Mouse (Mus musculus) midbrain, embryonic 12.5 days (tissue): Measurements from ENCODE around the gene Scin. TPM values are rescaled to one million over a fixed set of nuclear protein-coding genes. Genes with fewer than 3 reads are reported as not detected.
A peak's percentile ranks its signal among the peaks of the same experiment; 100 is the strongest.

ENCODE experiments used
- ATAC-seq: fragments of 200-750 bp; cut with Nextera tagmentation; 2 replicates; pipeline ENCODE4 v1.8.0; 2017; ENCODE audit warnings: low read depth, moderate TSS enrichment, moderate library complexity; ENCODE audit not compliant: low FRiP score
- H3K27ac ChIP-seq: fragments of 300-500 bp; sonication (generic); replicated peaks from 2 replicates; pipeline ENCODE4 v1.5.1; 2016; ENCODE audit warnings: mild to moderate bottlenecking
- H3K27me3 ChIP-seq: fragments of 300-500 bp; sonication (generic); 2 replicates; pipeline ENCODE4 v1.6.1; 2016; ENCODE audit warnings: mild to moderate bottlenecking
- H3K36me3 ChIP-seq: fragments of 300-500 bp; sonication (generic); 2 replicates; pipeline ENCODE4 v1.6.1; 2016
- H3K4me1 ChIP-seq: fragments of 300-500 bp; sonication (generic); 2 replicates; pipeline ENCODE4 v1.6.1; 2016
- H3K4me2 ChIP-seq: fragments of 300-500 bp; sonication (generic); replicated peaks from 2 replicates; pipeline ENCODE4 v1.6.1; 2016; ENCODE audit warnings: mild to moderate bottlenecking, moderate library complexity
- H3K4me3 ChIP-seq: fragments of 300-500 bp; sonication (generic); 2 replicates; pipeline ENCODE4 v1.5.1; 2016; ENCODE audit warnings: mild to moderate bottlenecking
- H3K9ac ChIP-seq: fragments of 300-500 bp; sonication (generic); replicated peaks from 2 replicates; pipeline ENCODE4 v1.6.1; 2016; ENCODE audit warnings: mild to moderate bottlenecking, moderate library complexity
- H3K9me3 ChIP-seq: fragments of 300-500 bp; sonication (generic); 2 replicates; pipeline ENCODE4 v1.6.1; 2016; ENCODE audit warnings: mild to moderate bottlenecking
- WGBS: fragments of 180-500 bp; shearing (Covaris S2); methylation state at CpG from one replicate; pipeline ENCODE4 v1.1.7; 2016; 5-methylcytosine and 5-hydroxymethylcytosine counted together
- polyA plus RNA-seq: library from polyadenylated mRNA; unstranded; fragments of >200 nt; fragmentation: Nextera tagmentation; extraction: Ambion mirVana; gene quantifications from 2 replicates; pipeline ENCODE4 v1.2.1, GENCODE M21; 2016

The Scin gene
- polyA plus RNA-seq, 1 experiment from 2014 or later, result 0.09 TPM

DNA sequence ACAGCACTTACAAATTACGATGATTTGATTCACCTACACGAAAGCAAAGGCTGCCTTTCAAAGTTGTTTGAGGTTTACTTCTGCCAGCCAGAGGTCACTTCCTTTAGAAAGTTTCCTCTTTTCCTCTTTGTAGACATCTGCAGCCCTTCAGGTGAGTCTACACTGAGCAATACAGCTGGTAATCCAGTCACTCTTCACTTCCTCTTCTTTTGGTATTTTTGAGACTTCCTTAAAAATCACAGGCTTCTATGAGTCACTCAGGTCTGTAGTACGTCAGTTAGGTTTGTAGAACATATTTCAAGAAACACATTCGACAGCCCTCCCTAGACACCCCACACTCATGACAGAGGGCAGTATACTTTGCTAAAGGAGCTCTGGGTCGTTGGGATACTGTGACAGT is 6.7 kb upstream of the Scin start:
- no peak overlapping the region for H3K9ac ChIP-seq
- H3K4me1 ChIP-seq, result no peaks in the 10 kb centered on the region
- WGBS, result 80% methylated on average over 5 of the region's 5 CpGs
- no peak overlapping the region for H3K27ac ChIP-seq
- no peaks in the 10 kb centered on the region for H3K36me3 ChIP-seq
- ATAC-seq, result no peak
- no peaks in the 10 kb centered on the region for H3K27me3 ChIP-seq
- H3K4me3 ChIP-seq, result no peak overlapping the region
- no peak overlapping the region for H3K4me2 ChIP-seq
- no peaks in the 10 kb centered on the region for H3K9me3 ChIP-seq

- peaks cover under 1% of the 10 kb centered on the region; the same call in 1 of the 2 replicates for H3K27me3 ChIP-seq
- no peak overlapping the region for H3K4me3 ChIP-seq
- no peak overlapping the region for H3K9ac ChIP-seq
- H3K36me3 ChIP-seq, result no peaks in the 10 kb centered on the region
- 88% methylated on average over 8 of the region's 8 CpGs for WGBS
- ATAC-seq, result no peak
- H3K9me3 ChIP-seq, result no peaks in the 10 kb centered on the region
- no peak overlapping the region for H3K27ac ChIP-seq
- H3K4me2 ChIP-seq, result no peak overlapping the region
- H3K4me1 ChIP-seq, result no peaks in the 10 kb centered on the region
These were observed 5.6 kb upstream of the Scin start for GRCm38 (mm10) chr12:40139484-40140245.

GRCm38 (mm10) chr12:40134529-40134928 is 501 bp upstream of the Scin start:
- Histone ChIP-seq H3K36me3 (no peaks in the 10 kb centered on the region), H3K9ac (no peak overlapping the region), H3K9me3 (no peaks in the 10 kb centered on the region), H3K4me1 (peaks cover 11% of the 10 kb centered on the region), H3K27me3 (peaks cover 30% of the 10 kb centered on the region), H3K4me3 (peak overlapping the region; percentile 45), H3K27ac (no peak overlapping the region), H3K4me2 (peak overlapping the region; percentile 81)
- 48% methylated on average over 11 of the region's 11 CpGs for WGBS
- ATAC-seq, result no peak

GRCm38 (mm10) chr12:40133194-40133572 is 845 bp downstream of the Scin start:
- peak overlapping the region; percentile 81 for H3K4me2 ChIP-seq
- peak overlapping the region; percentile 45 for H3K4me3 ChIP-seq
- no peaks in the 10 kb centered on the region for H3K36me3 ChIP-seq
- peaks cover 30% of the 10 kb centered on the region for H3K27me3 ChIP-seq
- H3K4me1 ChIP-seq, result peaks cover 11% of the 10 kb centered on the region
- WGBS, result 18% methylated on average over 10 of the region's 10 CpGs
- no peak for ATAC-seq
- H3K9me3 ChIP-seq, result no peaks in the 10 kb centered on the region
- no peak overlapping the region for H3K27ac ChIP-seq
- H3K9ac ChIP-seq, result no peak overlapping the region

- Histone ChIP-seq H3K9me3 (no peaks in the 10 kb centered on the region), H3K36me3 (no peaks in the 10 kb centered on the region), H3K27me3 (no peaks in the 10 kb centered on the region), H3K27ac (no peak overlapping the region), H3K4me3 (no peak overlapping the region), H3K9ac (no peak overlapping the region), H3K4me1 (no peaks in the 10 kb centered on the region), H3K4me2 (no peak overlapping the region)
- no peak for ATAC-seq
- 86% methylated on average over 2 of the region's 2 CpGs for WGBS
These were observed 15.2 kb downstream of the Scin start for GRCm38 (mm10) chr12:40118872-40119271.

GRCm38 (mm10) chr12:40117045-40117444 is 17.0 kb downstream of the Scin start:
- Histone ChIP-seq H3K4me2 (no peak overlapping the region), H3K4me3 (no peak overlapping the region), H3K27me3 (no peaks in the 10 kb centered on the region), H3K36me3 (no peaks in the 10 kb centered on the region), H3K9ac (no peak overlapping the region), H3K9me3 (no peaks in the 10 kb centered on the region), H3K27ac (no peak overlapping the region), H3K4me1 (no peaks in the 10 kb centered on the region)
- 89% methylated on average over 6 of the region's 6 CpGs for WGBS
- ATAC-seq, result no peak

DNA sequence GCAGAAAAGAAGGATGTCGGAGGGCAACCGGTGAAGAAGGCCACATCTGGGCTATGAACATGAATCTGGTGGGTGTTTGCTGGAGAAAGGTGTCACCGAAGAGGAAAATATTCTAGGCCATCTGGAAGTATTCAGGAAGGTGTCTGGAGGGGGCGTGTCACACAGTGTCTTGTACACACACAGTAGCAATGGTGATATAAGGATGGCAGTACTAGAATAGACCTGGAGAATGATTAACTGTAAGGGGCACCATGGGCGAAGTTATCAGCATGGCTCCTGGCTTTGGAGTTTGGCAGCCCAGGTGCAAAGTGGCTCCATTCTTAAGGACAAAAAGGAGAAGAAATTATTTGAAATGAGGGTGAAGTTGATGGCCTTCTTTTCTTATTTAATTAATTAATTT is 17.8 kb downstream of the Scin start:
- WGBS, result 88% methylated on average over 5 of the region's 5 CpGs

DNA sequence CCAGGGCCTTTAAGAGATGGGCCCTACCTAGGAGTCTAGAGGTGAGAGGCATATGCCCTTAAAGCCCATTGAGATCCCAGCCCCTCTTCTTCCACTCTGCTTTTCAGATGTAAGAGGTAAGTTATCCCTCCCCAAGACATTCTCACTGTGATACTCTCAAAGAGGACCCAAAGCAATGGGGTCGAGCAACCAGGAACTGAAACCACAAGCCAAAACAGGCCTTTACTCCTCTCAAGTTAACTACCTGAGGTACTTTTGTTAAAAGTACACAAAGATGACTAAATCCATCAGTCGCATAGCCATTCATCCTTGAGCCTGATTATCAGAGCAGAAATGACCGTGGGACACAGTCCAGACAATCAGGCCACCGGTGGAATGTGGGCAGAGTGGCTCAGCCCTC is 19.1 kb downstream of the Scin start:
- H3K27me3 ChIP-seq, result no peaks in the 10 kb centered on the region
- H3K4me1 ChIP-seq, result no peaks in the 10 kb centered on the region
- no peak for ATAC-seq
- H3K4me2 ChIP-seq, result no peak overlapping the region
- no peak overlapping the region for H3K27ac ChIP-seq
- WGBS, result 88% methylated on average over 4 of the region's 4 CpGs
- no peaks in the 10 kb centered on the region for H3K36me3 ChIP-seq
- no peak overlapping the region for H3K4me3 ChIP-seq
- H3K9me3 ChIP-seq, result no peaks in the 10 kb centered on the region
- H3K9ac ChIP-seq, result no peak overlapping the region

More for the DNA sequence above, 17.8 kb downstream of the Scin start:
- Histone ChIP-seq H3K36me3 (no peaks in the 10 kb centered on the region), H3K9me3 (no peaks in the 10 kb centered on the region), H3K4me1 (no peaks in the 10 kb centered on the region), H3K27ac (no peak overlapping the region), H3K27me3 (no peaks in the 10 kb centered on the region), H3K9ac (no peak overlapping the region), H3K4me3 (no peak overlapping the region), H3K4me2 (no peak overlapping the region)
- ATAC-seq, result no peak

GRCm38 (mm10) chr12:40114020-40114419 is 20.0 kb downstream of the Scin start:
- ATAC-seq, result no peak

GRCm38 (mm10) chr12:40113605-40114004 is 20.4 kb downstream of the Scin start:
- Histone ChIP-seq H3K4me3 (no peak overlapping the region), H3K4me2 (no peak overlapping the region), H3K27ac (no peak overlapping the region), H3K27me3 (no peaks in the 10 kb centered on the region), H3K36me3 (no peaks in the 10 kb centered on the region), H3K9me3 (no peaks in the 10 kb centered on the region), H3K4me1 (no peaks in the 10 kb centered on the region), H3K9ac (no peak overlapping the region)
- ATAC-seq, result no peak
- 88% methylated on average over 2 of the region's 2 CpGs for WGBS

More at GRCm38 (mm10) chr12:40114020-40114419, 20.0 kb downstream of the Scin start:
- no peaks in the 10 kb centered on the region for H3K4me1 ChIP-seq
- H3K27me3 ChIP-seq, result no peaks in the 10 kb centered on the region
- WGBS, result 95% methylated on average over 3 of the region's 3 CpGs
- no peak overlapping the region for H3K4me2 ChIP-seq
- H3K9ac ChIP-seq, result no peak overlapping the region
- no peaks in the 10 kb centered on the region for H3K9me3 ChIP-seq
- no peak overlapping the region for H3K27ac ChIP-seq
- H3K36me3 ChIP-seq, result no peaks in the 10 kb centered on the region
- H3K4me3 ChIP-seq, result no peak overlapping the region

- no peak overlapping the region for H3K4me2 ChIP-seq
- H3K4me1 ChIP-seq, result no peaks in the 10 kb centered on the region
- no peak for ATAC-seq
- H3K36me3 ChIP-seq, result no peaks in the 10 kb centered on the region
- no peak overlapping the region for H3K4me3 ChIP-seq
- no peak overlapping the region for H3K27ac ChIP-seq
- H3K27me3 ChIP-seq, result no peaks in the 10 kb centered on the region
- WGBS, result 89% methylated on average over 1 of the region's 1 CpGs
- no peak overlapping the region for H3K9ac ChIP-seq
- H3K9me3 ChIP-seq, result no peaks in the 10 kb centered on the region
These were observed 24.8 kb downstream of the Scin start for GRCm38 (mm10) chr12:40109227-40109626.

- 79% methylated on average over 2 of the region's 2 CpGs for WGBS
- H3K9me3 ChIP-seq, result no peaks in the 10 kb centered on the region
- no peak for ATAC-seq
- H3K9ac ChIP-seq, result no peak overlapping the region
- H3K4me1 ChIP-seq, result no peaks in the 10 kb centered on the region
- no peak overlapping the region for H3K4me3 ChIP-seq
- no peaks in the 10 kb centered on the region for H3K36me3 ChIP-seq
- no peak overlapping the region for H3K4me2 ChIP-seq
- no peaks in the 10 kb centered on the region for H3K27me3 ChIP-seq
- no peak overlapping the region for H3K27ac ChIP-seq
These were observed 25.9 kb downstream of the Scin start for GRCm38 (mm10) chr12:40108143-40108542.

DNA sequence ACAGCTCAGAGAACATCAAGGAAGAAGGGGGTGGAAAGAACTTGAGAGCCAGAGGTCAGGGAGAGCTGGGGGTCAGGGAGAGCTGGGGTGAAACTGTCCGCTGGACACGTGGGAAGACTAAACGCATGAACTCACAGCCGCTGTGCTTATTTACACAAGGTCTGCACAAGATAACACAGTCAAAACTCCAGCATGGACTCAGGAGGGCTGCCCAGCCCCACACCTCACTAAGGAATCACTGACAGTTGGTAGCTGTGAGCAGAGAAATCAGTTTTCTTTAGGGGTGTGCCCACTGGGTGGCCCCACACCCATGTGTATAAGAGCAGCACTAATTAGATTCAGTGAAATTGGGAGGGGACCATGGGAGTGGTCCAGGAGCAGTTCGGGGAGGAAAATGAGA is 27.2 kb downstream of the Scin start:
- Histone ChIP-seq H3K27me3 (no peaks in the 10 kb centered on the region), H3K4me1 (no peaks in the 10 kb centered on the region), H3K36me3 (no peaks in the 10 kb centered on the region), H3K4me2 (no peak overlapping the region), H3K9me3 (no peaks in the 10 kb centered on the region), H3K9ac (no peak overlapping the region), H3K27ac (no peak overlapping the region), H3K4me3 (no peak overlapping the region)
- WGBS, result 70% methylated on average over 5 of the region's 5 CpGs
- no peak for ATAC-seq
